ENCODE assay signal across 8 mouse cellular contexts in genomic region chr11:30266691-30267035, GRCm38 (mm10). TPM values are rescaled to one million over a fixed set of nuclear protein-coding genes. Genes with fewer than 3 reads are reported as not detected.
DNase-seq lines count a peak whose midpoint lies in the region; ATAC-seq and TF ChIP-seq lines count a peak whose summit lies in the region.

No protein-coding gene starts in this region.

- ATAC-seq in heart, embryonic 14.5 days (ENCODE audit: insufficient number of reproducible peaks, insufficient read depth, low FRiP score, low read depth) = no peak

- intact Hi-C loops in heart, postnatal 36 days (cut with DNase I) = loop anchor here (2.0 to 10.0 kb wide), 3 partner anchors 34 to 382 kb away; partner anchors contain the start of gene Acyp2

- H3K9me3 ChIP-seq in heart, embryonic 14.5 days (ENCODE audit: control insufficient read depth, low read length) = no peaks in the 10 kb centered on the region
- no peaks in the 10 kb centered on the region for H3K9me3 ChIP-seq in megakaryocyte, embryonic 14.5 days

- DNase-seq in heart, postnatal 36 days = no peak
- peak; percentile 45 for DNase-seq in heart, postnatal 4 days
- no peak for DNase-seq in left cerebral cortex, adult 18-20 months (ENCODE audit: low spot score in 2 of 2)
- no peak for DNase-seq in layer of hippocampus, adult 8-10 months (ENCODE audit: low spot score in 2 of 2)
- no peak for DNase-seq in adrenal gland, postnatal 14 days

- peaks cover 0 to 21% of the 10 kb centered on the region in 2 experiments; a peak in 1 of 4 replicates for H3K4me1 ChIP-seq in heart, embryonic 14.5 days (ENCODE audit: control insufficient read depth in 2 of 2, insufficient read depth in 2 of 2, low read length in 2 of 2)
- no peaks in the 10 kb centered on the region for H3K4me1 ChIP-seq in bone marrow, adult 2 months (ENCODE audit: control insufficient read depth, insufficient read depth, low read length)
- peaks cover 24% of the 10 kb centered on the region for H3K4me1 ChIP-seq in megakaryocyte, embryonic 14.5 days

- 2% methylated on average over 7 of the region's 7 CpGs for WGBS in heart, embryonic 14.5 days
- 26% methylated on average over 7 of the region's 7 CpGs for WGBS in bone marrow, adult 2 months

- TF ChIP-seq CTCF in bone marrow, adult 2 months (IDR thresholded peaks at IDR 0.05; ENCODE audit: control insufficient read depth, insufficient read depth, low read length) = no peak

- TF ChIP-seq POLR2A in bone marrow, adult 2 months (IDR thresholded peaks at IDR 0.05; ENCODE audit: borderline replicate concordance, control insufficient read depth, low read depth, low read length) = no peak

- peak overlapping the region; percentile 100 for H3K9ac ChIP-seq in heart, embryonic 14.5 days (ENCODE audit: low read length)

- H3K27ac ChIP-seq in heart, embryonic 14.5 days (replicated peaks in 1 of 2; ENCODE audit: control insufficient read depth in 1 of 2, insufficient read depth in 1 of 2, low read depth in 2 of 2, low read length in 2 of 2) = peak overlapping the region; percentile 63 to 99
- no peak overlapping the region for H3K27ac ChIP-seq in bone marrow, adult 2 months (ENCODE audit: control insufficient read depth, insufficient read depth, low read depth, low read length, poor library complexity)

- no peaks in the 10 kb centered on the region for H3K27me3 ChIP-seq in heart, embryonic 14.5 days (ENCODE audit: control insufficient read depth, insufficient read depth, low read length)
- peaks cover 49% of the 10 kb centered on the region for H3K27me3 ChIP-seq in megakaryocyte, embryonic 14.5 days (replicated peaks)

- peak overlapping the region; percentile 67 for H3K4me2 ChIP-seq in heart, embryonic 14.5 days (ENCODE audit: low read length)

- no peaks in the 10 kb centered on the region for H3K36me3 ChIP-seq in heart, embryonic 14.5 days (ENCODE audit: control insufficient read depth, insufficient read depth, low read length)
- no peaks in the 10 kb centered on the region for H3K36me3 ChIP-seq in megakaryocyte, embryonic 14.5 days (replicated peaks; ENCODE audit: low read length)

- H3K4me3 ChIP-seq in heart, embryonic 14.5 days (ENCODE audit: control insufficient read depth in 1 of 2, insufficient read depth in 1 of 2, low read depth in 1 of 2, low read length in 2 of 2) = peak overlapping the region; percentile 63 to 97
- H3K4me3 ChIP-seq in bone marrow, adult 2 months (replicated peaks; ENCODE audit: control insufficient read depth, low read depth, low read length) = peak overlapping the region; percentile 7
- H3K4me3 ChIP-seq in megakaryocyte, embryonic 14.5 days (replicated peaks) = peak overlapping the region; percentile 91

RNA-seq across cellular contexts. Expression of gene Sptbn1, which starts 1.3 kb away (rescaled TPM):
- polyA plus RNA-seq in heart, embryonic 14.5 days (2014; fragmentation: Nextera tagmentation; extraction: Ambion mirVana) = 209 and 215 TPM in 2 replicates
- 100 to 1,000 TPM; 527 to 592 TPM for total RNA-seq in heart, postnatal 36 days (2021)
- 26.1 and 53.4 TPM in 2 replicates for polyA plus RNA-seq in bone marrow, adult 2 months (2011; ENCODE audit: insufficient read depth, insufficient read length, low replicate concordance, missing spikeins)
- total RNA-seq in heart, postnatal 4 days (2021) = 100 to 1,000 TPM; 571 to 581 TPM
- 8.1 and 10.8 TPM in 2 replicates for polyA plus RNA-seq in megakaryocyte, embryonic 14.5 days (2012; ENCODE audit: insufficient read depth, low replicate concordance)
- total RNA-seq in left cerebral cortex, adult 18-20 months (2021) = 100 to 1,000 TPM; 534 to 545 TPM
- 100 to 1,000 TPM; 536 to 568 (median 551) TPM for total RNA-seq in layer of hippocampus, adult 8-10 months (2022)
- total RNA-seq in adrenal gland, postnatal 14 days (2021) = 336 and 367 TPM in 2 replicates

Comparison
In these comparisons a context has a peak if more than half of its experiments do, and no peak if none do; other contexts are left out.
1. H3K4me3 ChIP-seq: peak in every context shown above with its lines; median percentile 91 in megakaryocyte, embryonic 14.5 days; 80 in heart, embryonic 14.5 days; 7 in bone marrow, adult 2 months.